Comparison of ENCODE assay signal across 16 mouse cellular contexts in the genomic region with DNA sequence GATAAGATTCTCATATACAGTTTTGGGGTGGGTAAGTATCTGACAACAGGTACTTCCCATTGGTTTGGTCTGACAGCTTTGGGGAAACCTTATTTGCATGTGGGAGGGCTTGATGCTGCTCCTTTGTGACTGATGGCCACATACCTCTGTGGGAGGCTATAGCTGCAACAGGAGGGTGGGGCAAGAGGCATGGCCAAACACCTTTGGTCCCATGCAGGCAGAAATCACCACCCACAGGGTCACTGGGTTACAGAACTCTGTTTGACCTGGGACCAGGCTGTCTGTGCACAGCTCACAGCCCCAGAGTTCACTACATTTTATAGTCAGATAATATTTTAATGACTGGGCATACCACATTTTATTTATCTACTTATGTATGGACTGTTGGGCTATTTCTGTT.
"Had no signal": no experiment of that assay in that cellular context is flagged by ENCODE, and none has a peak within 500 bp of the region (broad histone marks: within the 10 kb centered on the region; RNA-seq: fewer than 3 reads in every experiment).

No protein-coding gene starts in this region.

- H3K27ac ChIP-seq: lung, embryonic 15.5 days; macrophage; midbrain, embryonic 13.5 days; midbrain, embryonic 15.5 days; neural tube, embryonic 12.5 days; stomach, embryonic 15.5 days; stomach, postnatal 0 days had no signal

- H3K4me2 ChIP-seq: lung, embryonic 15.5 days; midbrain, embryonic 11.5 days; midbrain, embryonic 13.5 days; midbrain, embryonic 15.5 days; neural tube, embryonic 12.5 days; stomach, embryonic 15.5 days had no signal

- H3K36me3 ChIP-seq: lung, embryonic 15.5 days; midbrain, embryonic 13.5 days; midbrain, embryonic 15.5 days; neural tube, embryonic 12.5 days; stomach, embryonic 15.5 days had no signal

- ATAC-seq: lung, postnatal 0 days; midbrain, embryonic 13.5 days; midbrain, embryonic 15.5 days had no signal

- DNase-seq: lung, adult 2 months; lung, postnatal 14 days; lung, postnatal 36 days; right cerebral cortex, postnatal 14 days; thymus, adult 2 months; thymus, postnatal 25 days had no signal

- H3K4me3 ChIP-seq: lung, embryonic 15.5 days; megakaryocyte, embryonic 14.5 days; midbrain, embryonic 13.5 days; midbrain, embryonic 15.5 days; neural tube, embryonic 12.5 days; stomach, embryonic 15.5 days had no signal

- H3K27me3 ChIP-seq: lung, embryonic 15.5 days; megakaryocyte, embryonic 14.5 days; midbrain, embryonic 13.5 days; midbrain, embryonic 15.5 days; neural tube, embryonic 12.5 days; stomach, embryonic 15.5 days had no signal

- H3K9me3 ChIP-seq: lung, embryonic 15.5 days; megakaryocyte, embryonic 14.5 days; midbrain, embryonic 13.5 days; midbrain, embryonic 15.5 days; neural tube, embryonic 12.5 days; stomach, embryonic 15.5 days had no signal

- H3K4me1 ChIP-seq: lung, embryonic 15.5 days; megakaryocyte, embryonic 14.5 days; midbrain, embryonic 13.5 days; midbrain, embryonic 15.5 days; neural tube, embryonic 12.5 days; stomach, embryonic 15.5 days had no signal

- H3K9ac ChIP-seq: lung, embryonic 15.5 days; midbrain, embryonic 13.5 days; midbrain, embryonic 15.5 days; neural tube, embryonic 12.5 days; stomach, embryonic 15.5 days had no signal
